Mouse (Mus musculus) gastrocnemius, adult 2 months (tissue): ENCODE results near the gene Bola2. TPM values are rescaled to one million over a fixed set of nuclear protein-coding genes. Genes with fewer than 3 reads are reported as not detected.
"Not testable (repeated sequence)": the region's sequence is repeated elsewhere in the genome, so short reads cannot be mapped to it uniquely, and the experiment has no call there.

Source experiments
- DNase-seq: peaks from one replicate; pipeline ENCODE4 v3.0.0; 2022
- H3K27ac ChIP-seq: fragments of 200-600 bp; 2 replicates; pipeline ENCODE4 v1.8.1; 2022; ENCODE audit warnings: mild to moderate bottlenecking
- H3K4me3 ChIP-seq: fragments of 200-600 bp; 2 replicates; pipeline ENCODE4 v1.8.1; 2022; ENCODE audit warnings: mild to moderate bottlenecking, moderate library complexity
- CTCF ChIP-seq: fragments of 200-600 bp; IDR thresholded peaks from 2 replicates; pipeline ENCODE4 v1.8.1; 2022; ENCODE audit warnings: antibody characterized with exemption, mild to moderate bottlenecking, moderate library complexity
- intact Hi-C: fragments of 180-260 bp; cut with DNase I; formaldehyde crosslinking; loops from one replicate; pipeline ENCODE4 v1.15.1; 2025
- total RNA-seq, 2 experiments: library from RNA; stranded (reverse); gene quantifications; 2 replicates each; pipeline ENCODE4 v1.2.3; 2021

Bola2 gene
- total RNA-seq, 2 experiments from 2014 or later = 35.1 to 36.9 TPM

GRCm38 (mm10) chr7:126725077-126725476 is 29.9 kb downstream of the Bola2 start:
- intact Hi-C loops = no loop called here
- Histone ChIP-seq H3K27ac (no peak overlapping the region), H3K4me3 (no peak overlapping the region)
- DNase-seq = no peak
- no peak for TF ChIP-seq CTCF

DNA sequence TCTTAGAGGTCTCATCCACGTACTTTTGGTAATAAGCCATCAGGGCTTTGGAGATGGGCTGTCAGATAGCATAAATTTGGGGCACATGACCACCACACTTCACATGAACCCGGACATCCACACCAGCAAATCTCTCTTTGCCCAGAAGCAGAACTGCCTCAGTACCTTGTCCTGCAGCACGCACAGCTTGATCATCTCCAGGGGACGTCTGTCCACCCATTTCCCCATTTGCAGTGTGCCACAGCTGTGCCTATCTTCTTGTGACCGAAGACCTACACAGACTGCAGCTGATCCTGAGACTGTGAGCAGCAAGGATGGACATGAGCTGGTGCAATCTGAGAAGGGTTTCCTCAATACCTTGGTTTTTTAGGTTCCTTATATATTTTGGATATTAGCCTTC is 30.5 kb downstream of the Bola2 start:
- intact Hi-C loops = no loop called here
- no peak for TF ChIP-seq CTCF
- no peak overlapping the region for H3K27ac ChIP-seq
- DNase-seq = no peak
- H3K4me3 ChIP-seq = no peak overlapping the region

GRCm38 (mm10) chr7:126730256-126730789 is 35.1 kb downstream of the Bola2 start:
- H3K4me3 ChIP-seq, intact Hi-C loops, DNase-seq, H3K27ac ChIP-seq: not testable (repeated sequence)

- no peak overlapping the region for H3K4me3 ChIP-seq
- no peak overlapping the region for H3K27ac ChIP-seq
- TF ChIP-seq CTCF = no peak
- no peak for DNase-seq
- intact Hi-C loops = no loop called here
Measured at GRCm38 (mm10) chr7:126736122-126736521, 40.9 kb downstream of the Bola2 start.

DNA sequence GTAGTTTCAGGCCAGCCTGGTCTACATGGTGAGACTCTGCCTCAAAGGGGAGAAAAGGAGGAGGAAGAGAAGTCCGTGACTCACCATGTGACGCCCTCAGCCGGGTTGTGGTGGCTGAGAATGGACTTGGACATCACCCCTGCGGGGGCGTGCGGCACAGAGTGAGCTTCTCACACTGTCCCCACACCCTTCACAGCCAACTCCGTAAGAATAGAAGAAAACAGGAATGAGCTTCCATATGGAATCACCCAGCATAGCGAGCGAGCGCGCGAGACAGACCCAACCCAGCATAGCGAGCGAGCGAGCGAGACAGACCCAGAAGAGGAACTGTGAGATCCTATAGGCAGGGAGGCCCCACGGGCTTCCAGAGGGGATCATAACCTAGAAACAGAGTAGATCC is 44.4 kb downstream of the Bola2 start:
- intact Hi-C loops = no loop called here
- Histone ChIP-seq H3K4me3 (no peak overlapping the region), H3K27ac (no peak overlapping the region)
- no peak for TF ChIP-seq CTCF
- no peak for DNase-seq

- intact Hi-C loops = no loop called here
- Histone ChIP-seq H3K4me3 (no peak overlapping the region), H3K27ac (no peak overlapping the region)
- no peak for DNase-seq
- TF ChIP-seq CTCF = no peak
Measured at GRCm38 (mm10) chr7:126740132-126740735, 45.0 kb downstream of the Bola2 start.

DNA sequence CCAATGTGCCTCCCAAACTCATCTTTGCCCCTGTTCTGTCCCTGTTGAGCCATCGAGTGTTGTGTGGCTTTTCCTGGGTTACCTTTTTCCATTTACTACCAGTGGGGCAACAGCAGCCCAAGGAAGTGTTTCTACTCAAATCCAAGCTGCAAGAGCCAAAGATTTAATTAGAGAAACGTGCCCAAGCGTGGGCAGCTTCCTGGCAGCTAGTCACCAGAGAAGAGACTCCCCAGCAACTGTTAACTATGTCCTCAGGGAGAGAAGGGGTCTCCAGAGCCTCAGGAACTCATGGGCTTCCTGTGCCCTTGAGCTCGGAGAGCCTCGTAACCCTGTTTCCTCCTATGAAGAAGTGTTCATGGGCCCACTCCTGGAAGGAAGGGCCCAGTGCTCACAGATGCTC is 45.8 kb downstream of the Bola2 start:
- no peak for DNase-seq
- Histone ChIP-seq H3K27ac (no peak overlapping the region), H3K4me3 (no peak overlapping the region)
- intact Hi-C loops = no loop called here
- TF ChIP-seq CTCF = no peak

DNA sequence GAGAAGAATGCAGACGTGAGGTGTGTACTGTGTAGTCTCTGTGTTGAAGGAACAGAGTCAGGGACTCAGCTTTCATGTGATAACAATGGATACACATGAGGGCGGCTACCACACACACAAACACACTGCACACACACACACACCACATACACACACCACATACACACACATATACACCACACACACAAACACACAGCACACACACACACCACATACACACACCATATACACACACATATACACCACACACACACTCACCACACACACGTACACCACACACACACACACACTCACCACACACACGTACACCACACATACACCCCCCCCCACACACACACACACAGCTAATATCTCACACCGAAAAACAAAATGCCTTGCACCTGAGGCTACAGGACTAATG is 46.3 kb downstream of the Bola2 start:
- Histone ChIP-seq H3K27ac (no peak overlapping the region), H3K4me3 (no peak overlapping the region)
- no peak for DNase-seq
- no peak for TF ChIP-seq CTCF
- intact Hi-C loops = no loop called here

- no peak for DNase-seq
- Histone ChIP-seq H3K4me3 (no peak overlapping the region), H3K27ac (no peak overlapping the region)
- intact Hi-C loops = no loop called here
- no peak for TF ChIP-seq CTCF
Measured at GRCm38 (mm10) chr7:126741964-126742482, 46.8 kb downstream of the Bola2 start.

DNA sequence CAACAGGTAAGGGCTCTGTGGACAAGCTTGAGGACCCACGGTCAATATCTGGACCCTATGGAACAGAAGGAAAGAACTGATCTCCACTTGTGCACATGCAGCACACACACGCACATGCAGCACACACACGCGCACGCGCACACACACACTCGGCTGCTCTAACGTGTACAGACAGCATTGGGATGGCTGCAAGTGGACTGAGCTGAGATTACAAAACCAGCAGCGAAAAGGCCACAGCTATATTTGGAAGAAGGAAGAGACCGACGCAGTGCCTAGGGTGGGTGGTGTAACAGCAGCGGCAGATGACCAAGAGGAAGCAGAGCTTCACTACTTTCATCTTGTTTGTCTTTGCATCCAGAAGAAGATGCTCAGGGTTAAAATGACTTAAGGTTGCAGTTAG is 50.9 kb downstream of the Bola2 start:
- no peak for TF ChIP-seq CTCF
- peak overlapping the region; percentile 72 for H3K27ac ChIP-seq
- intact Hi-C loops = no loop called here
- H3K4me3 ChIP-seq = peak overlapping the region; percentile 43
- no peak for DNase-seq

DNA sequence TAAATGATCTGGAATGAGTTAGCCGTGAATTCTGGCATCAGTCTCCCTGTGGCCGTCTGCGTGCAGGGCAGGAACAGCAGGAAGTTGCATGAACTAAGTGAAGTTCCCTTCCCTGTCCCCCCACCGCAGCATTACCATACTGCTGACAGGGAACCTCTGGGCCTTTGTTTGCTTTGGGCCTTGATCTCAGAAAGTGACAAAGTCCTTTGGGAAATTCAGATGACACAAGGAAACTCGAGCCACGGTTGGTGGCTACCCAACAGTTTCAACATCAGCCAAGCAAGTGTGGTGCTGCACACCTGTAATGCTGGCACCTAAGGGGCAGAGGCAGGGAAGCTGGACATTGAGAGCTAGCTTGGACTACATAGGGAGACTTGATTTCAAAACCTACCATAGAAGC is 51.6 kb downstream of the Bola2 start:
- DNase-seq = no peak
- TF ChIP-seq CTCF = no peak
- intact Hi-C loops = no loop called here
- Histone ChIP-seq H3K4me3 (peak overlapping the region; percentile 43), H3K27ac (peak overlapping the region; percentile 72)

DNA sequence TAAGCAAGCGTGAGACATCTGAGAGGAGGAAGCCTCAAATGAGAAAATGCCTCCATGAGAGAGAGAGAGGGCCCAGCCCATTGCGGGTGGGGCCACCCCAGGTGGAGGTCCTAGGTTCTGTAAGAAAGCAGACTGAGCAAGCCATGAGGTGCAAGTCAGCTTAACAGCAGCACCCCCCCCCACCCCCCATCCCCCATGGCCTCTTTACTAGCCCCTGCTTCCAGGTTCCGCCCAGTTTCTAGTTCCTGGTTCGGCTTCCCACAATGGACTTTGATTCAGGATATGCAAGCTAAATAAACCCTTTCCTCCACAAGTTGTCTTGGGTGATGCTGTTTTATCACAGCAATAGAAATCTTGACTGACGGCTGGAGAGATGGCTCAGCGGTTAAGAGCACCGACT is 53.6 kb downstream of the Bola2 start:
- TF ChIP-seq CTCF = no peak
- Histone ChIP-seq H3K27ac (no peak overlapping the region), H3K4me3 (no peak overlapping the region)
- intact Hi-C loops = no loop called here
- DNase-seq = no peak

Other genes starting within 250 kb of the Bola2 start
- over 10,000 TPM; 21,521 to 26,495 TPM for gene Atp2a1, start 232.3 kb upstream of the Bola2 start, total RNA-seq
- gene Sh2b1, start 220.0 kb upstream of the Bola2 start, total RNA-seq = 10 to 100 TPM; 43.0 to 48.1 TPM
- gene Tufm, start 208.0 kb upstream of the Bola2 start, total RNA-seq = 100 to 1,000 TPM; 111 to 141 TPM
- 10 to 100 TPM; 32.8 to 34.0 TPM for gene Atxn2l, start 192.0 kb upstream of the Bola2 start, total RNA-seq
- 100 to 1,000 TPM; 153 to 163 TPM for gene Eif3c, start 129.0 kb upstream of the Bola2 start, total RNA-seq
- gene Apobr, start 110.5 kb upstream of the Bola2 start, total RNA-seq = under 1 TPM; 0.38 to 0.78 TPM
- 10 to 100 TPM in 1 of 2 experiments, 1 to 10 TPM in 1; 9.1 to 13.4 TPM for gene Cln3, start 109.6 kb upstream of the Bola2 start, total RNA-seq
- gene Il27, start 100.5 kb upstream of the Bola2 start, total RNA-seq = not detected
- gene Nupr1, start 64.5 kb upstream of the Bola2 start, total RNA-seq = 10 to 100 TPM in 1 of 2 experiments, 1 to 10 TPM in 1; 8.8 to 10.9 TPM
- 10 to 100 TPM; 30.0 to 34.1 TPM for gene Sgf29, start 46.1 kb upstream of the Bola2 start, total RNA-seq
- gene Sult1a1, start 19.0 kb upstream of the Bola2 start, total RNA-seq = 10 to 100 TPM; 16.6 to 16.8 TPM
- 1 to 10 TPM; 2.7 to 3.3 TPM for gene Slx1b, start 383 bp downstream of the Bola2 start, total RNA-seq
- 1 to 10 TPM; 2.3 to 2.4 TPM for gene Coro1a, start 12.4 kb downstream of the Bola2 start, total RNA-seq
- gene Mapk3, start 64.2 kb downstream of the Bola2 start, total RNA-seq = 10 to 100 TPM; 22.3 to 22.4 TPM
- gene Gdpd3, start 70.9 kb downstream of the Bola2 start, total RNA-seq = 1 to 10 TPM in 1 of 2 experiments, under 1 TPM in 1; 0.67 to 1.3 TPM
- gene Ypel3, start 81.6 kb downstream of the Bola2 start, total RNA-seq = 10 to 100 TPM; 74.6 to 93.1 TPM
- gene Tbx6, start 86.1 kb downstream of the Bola2 start, total RNA-seq = under 1 TPM; 0.42 to 0.48 TPM
- gene Ppp4c, start 97.1 kb downstream of the Bola2 start, total RNA-seq = 10 to 100 TPM; 22.8 to 25.7 TPM
- gene Fam57b, start 102.3 kb downstream of the Bola2 start, total RNA-seq = 10 to 100 TPM; 61.1 to 64.6 TPM
- gene 4930451I11Rik, start 136.2 kb downstream of the Bola2 start, total RNA-seq = not detected
- not detected for gene Doc2a, start 152.0 kb downstream of the Bola2 start, total RNA-seq
- gene Hirip3, start 166.6 kb downstream of the Bola2 start, total RNA-seq = 1 to 10 TPM; 5.3 to 6.3 TPM
- gene Ino80e, start 167.0 kb downstream of the Bola2 start, total RNA-seq = 10 to 100 TPM in 1 of 2 experiments, 1 to 10 TPM in 1; 8.7 to 12.9 TPM
- 10 to 100 TPM; 22.3 to 23.5 TPM for gene Taok2, start 189.3 kb downstream of the Bola2 start, total RNA-seq
- 10 to 100 TPM; 10.9 to 11.3 TPM for gene Tmem219, start 227.5 kb downstream of the Bola2 start, total RNA-seq
- 1 to 10 TPM; 2.5 to 2.9 TPM for gene Kctd13, start 233.5 kb downstream of the Bola2 start, total RNA-seq